Mouse (Mus musculus) layer of hippocampus, adult 11-12 months (tissue): ENCODE data around the gene Vstm2l.

ENCODE experiments used
- DNase-seq: peaks from one replicate; pipeline ENCODE4 v3.0.0; 2022; ENCODE audit warnings: low spot score

The Vstm2l gene

DNA sequence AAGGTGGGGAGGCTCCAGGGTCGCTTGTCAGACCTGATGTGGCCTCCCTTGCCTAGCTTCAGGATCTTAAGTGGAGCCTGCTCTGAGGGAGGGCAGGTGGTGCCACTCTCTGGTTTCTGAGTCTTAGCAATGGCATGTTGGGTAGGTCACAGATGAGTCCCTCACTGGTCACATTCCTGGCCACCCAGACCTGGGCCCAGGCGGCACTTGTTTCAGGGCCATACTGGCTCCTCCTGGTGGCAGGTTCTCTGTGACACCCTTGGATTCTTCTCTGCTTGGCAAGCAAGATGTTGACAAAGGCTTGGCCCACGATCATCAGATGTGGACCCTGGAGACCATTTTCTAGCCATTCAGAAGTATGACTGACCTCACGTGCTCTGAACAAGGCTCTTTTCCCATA is 18.2 kb downstream of the Vstm2l start:
- DNase-seq = no peak

DNA sequence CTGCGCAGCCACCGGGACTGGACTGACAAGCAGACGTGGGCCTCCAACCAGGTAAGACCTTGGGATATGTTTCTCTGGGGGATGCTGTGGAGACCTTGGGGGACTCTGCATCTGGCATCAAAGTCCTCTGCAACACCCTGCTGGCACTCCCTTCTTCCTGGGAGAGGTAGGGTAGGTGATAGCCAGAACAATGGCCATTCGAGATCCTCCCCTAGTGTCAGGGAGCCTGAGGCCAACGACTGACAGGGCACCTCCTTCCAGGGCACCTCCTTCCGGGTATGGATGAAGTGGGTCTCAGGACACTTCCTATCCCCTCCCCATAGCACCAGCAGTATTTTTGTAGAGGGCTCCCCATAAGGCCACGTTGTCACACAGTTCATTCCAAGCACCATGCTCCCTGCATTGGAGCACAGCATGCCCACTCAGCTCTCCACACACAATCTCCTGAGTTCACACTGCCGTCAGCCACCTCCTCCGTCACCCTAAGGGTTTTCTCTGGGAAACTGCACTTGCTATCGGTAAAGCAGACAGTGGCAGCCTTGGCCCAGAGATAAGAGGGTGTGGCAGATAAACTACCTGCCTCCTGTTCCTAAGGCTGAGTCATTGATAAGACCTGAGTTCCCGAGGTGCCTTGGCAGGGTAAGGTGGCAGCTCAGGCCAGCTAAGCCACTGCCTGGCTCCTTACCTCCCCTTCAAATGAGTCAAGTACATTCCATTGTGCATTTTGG is 21.2 kb downstream of the Vstm2l start:
- no peak for DNase-seq

DNA sequence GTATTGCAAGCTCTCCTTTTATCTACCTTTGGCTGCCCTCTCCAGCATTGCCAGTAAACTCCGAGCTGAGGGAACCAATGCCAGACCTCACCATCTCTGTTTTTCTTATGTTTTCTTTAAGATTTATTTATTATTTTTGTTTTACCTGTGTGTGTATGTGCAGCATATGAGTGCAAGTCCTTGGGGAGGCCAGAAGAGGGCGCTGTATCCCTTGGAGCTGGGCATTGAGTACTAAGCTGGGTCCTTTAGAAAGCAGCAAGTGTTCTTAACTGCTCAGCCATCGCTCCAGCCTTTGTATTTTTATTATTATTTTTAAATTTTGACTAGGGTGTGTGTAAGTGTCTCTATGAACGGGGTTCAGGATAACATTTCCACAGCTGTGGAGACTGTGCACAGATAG is 22.2 kb downstream of the Vstm2l start:
- DNase-seq = no peak

DNA sequence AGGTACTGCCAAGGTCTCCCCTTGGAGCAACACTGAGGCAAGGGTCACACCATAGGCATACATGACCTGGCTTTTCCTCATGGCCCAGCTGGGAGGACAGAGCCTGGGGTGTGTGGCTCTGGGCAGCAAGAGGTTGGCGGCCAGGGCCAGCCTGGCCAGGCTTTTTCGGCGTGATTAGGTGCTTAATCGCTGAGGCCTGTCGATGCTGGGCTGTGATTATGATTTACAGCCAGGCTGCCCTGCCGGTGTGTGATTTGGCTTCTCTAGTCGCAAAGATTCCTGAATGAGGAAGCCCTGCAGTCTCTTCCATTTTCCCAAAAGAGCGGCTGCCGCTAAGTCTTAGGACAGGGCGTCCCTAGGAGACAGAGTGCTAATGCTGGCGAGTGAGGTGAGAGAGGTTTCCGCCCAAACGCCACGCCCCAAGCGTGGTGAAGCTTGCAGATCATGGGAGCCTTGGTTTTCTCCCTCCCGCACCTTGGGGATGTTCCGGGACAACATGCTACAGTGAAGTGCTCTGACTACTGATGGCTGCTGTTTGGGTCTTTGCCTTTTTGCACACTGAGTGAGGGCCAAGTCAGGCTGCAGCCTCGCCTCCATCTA is 26.2 kb downstream of the Vstm2l start:
- DNase-seq = no peak

DNA sequence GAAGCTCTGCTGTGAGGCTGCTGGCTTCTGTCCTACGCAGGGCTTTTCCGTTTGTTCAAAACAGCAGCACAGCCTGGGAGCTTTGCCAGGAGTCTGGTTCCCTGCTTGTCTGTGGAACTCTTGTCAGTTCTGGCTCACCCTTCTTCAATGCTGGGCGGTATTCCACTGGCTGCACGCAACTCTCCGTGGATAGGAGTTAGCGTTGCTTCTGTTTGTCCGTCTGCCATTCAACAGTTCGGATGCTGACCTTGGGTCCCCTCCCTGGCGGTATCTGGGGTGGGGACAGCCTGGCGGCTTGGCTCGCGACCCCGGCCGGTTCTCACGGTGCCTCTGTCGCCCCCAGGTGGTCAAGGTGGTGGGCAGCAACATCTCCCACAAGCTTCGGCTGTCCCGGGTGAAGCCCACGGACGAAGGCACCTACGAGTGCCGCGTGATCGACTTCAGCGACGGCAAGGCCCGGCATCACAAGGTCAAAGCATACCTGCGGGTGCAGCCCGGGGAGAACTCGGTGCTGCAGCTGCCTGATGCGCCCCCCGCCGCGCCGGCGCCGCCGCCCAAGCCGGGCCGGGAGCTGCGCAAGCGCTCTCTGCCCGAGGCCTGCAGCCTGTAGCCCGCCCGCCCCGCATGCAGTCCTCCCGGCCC is 29.2 kb downstream of the Vstm2l start:
- DNase-seq = peak; percentile 86

DNA sequence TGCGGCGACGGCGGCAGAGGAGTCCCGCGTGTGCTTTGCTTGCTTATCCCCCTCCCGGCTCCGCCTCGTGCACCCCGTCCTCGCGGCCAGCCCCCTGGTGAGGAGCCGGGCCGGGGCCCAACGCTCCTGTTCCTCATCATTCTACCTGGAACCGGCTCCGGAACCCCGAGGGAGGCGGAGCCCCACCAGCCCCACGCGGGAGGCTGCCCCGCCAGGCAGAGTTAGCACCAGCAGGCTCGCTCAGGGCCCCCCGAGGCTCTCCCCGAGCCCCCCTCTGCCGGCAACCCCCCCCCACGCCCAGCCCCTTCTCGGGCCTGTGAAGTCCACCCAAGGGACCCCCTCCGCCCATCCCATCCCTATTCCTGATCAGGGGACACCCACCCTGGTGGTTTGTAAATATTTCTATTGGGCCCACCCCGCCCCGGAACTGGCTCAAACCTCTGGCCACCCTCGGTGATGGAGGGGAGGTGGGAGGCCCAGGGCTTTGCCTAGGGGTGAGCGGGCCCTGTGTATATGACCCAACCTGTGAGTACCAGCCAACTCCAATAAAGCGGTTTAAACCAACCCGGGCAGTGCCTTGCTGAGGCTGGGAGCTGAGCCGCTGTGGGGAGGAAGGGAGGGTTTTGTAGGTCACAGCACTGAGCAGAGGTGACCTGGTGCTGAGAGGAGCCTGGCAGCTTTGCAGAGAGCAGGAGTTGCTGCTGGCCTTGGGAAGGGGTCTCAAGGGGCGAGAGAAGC is 29.9 kb downstream of the Vstm2l start:
- DNase-seq = no peak

DNA sequence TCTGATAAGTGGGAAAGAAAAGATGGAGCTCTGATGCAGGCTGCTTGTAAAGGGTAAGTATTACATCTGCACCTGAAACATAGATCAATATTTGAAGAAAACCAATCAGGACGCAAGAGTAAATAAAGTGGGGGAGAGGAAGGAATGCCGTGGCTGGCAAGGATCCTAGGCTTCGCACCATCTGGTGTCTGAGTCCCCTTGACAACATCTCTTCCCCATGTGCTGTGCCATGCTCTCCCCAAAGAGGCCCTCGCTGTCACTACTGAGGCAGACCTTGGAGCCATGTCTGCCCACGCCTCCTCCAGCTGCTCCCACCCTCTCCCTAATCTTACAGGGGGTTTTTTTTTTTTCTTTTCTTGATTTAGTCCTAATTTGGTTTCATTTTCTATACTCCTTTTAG is 39.5 kb downstream of the Vstm2l start:
- peak; percentile 44 for DNase-seq

DNA sequence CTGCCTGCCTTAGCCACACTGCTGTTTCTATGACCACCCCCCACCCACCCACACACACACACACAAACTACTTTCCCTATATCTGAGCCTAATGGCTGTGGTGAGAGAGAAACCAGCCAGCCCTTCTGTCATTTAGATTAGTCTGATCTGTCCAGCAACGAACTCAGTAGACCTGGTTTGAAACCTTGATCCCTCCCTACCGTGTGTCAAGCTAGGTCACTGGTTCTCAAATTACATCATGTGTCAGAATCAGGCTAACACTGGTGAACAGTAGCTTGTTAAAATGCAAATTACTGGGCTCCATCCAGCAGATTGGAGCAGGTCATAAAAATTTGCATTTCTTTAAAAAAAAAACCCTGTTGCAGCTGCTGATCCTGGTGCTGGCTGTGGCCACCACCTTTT is 43.3 kb downstream of the Vstm2l start:
- DNase-seq = no peak

DNA sequence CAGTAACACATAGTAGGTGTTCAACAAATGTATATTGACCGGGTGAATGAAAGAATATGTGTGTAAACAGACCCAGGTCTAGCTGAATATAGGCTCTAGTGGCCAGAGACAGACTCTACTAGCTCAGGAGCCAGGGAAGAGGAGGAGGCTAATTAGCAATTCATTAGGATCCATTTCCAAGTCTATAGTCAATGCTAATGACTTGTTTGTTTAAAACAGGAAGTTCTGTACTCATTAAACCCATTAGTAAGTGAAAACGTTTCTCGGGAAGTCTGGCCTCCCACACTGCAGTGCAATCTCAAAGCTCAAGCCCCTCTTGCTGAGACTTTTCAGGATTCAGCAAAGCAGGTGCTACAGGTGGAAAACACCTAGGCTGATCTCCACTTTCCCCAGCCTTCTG is 53.4 kb downstream of the Vstm2l start:
- DNase-seq = no peak

DNA sequence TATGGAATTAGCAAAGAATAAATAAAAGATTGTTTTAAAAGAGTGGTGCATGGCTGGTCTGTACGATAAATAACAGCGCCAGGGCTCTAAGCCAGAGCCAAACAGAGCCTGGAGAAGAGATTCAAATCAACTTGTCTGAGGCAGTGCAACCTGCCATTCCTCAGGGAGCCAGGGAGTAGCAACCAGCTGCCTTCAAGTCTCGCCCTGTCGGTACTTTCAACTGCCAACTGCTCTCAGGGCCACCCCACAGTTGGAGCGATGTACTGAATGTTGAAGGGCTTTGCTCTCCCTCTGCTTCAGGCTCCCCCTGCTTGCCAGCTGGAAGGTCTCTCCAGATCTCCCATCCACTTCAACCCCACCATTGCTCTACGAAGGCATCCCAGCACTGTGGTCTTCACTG is 55.7 kb downstream of the Vstm2l start:
- DNase-seq = no peak

DNA sequence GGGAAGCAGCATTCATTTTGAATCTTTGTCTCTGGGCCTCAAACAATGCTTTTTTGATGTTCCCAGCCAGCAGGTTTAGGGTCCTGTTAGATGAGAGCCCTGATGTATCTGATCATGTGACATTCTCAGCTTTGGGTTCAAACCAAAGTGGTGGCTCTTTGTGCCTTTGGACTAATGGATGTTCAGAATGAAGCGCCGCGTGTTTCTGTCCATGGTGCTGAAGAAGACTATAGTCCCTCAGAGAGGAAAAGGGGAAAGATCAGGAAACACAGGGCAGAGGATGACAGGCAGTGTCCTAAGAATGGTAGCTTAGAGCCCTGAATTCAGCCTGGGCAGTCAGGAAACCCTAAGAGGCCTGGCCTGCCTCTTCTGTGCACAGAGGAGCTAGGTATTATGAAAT is 56.2 kb downstream of the Vstm2l start:
- no peak for DNase-seq

DNA sequence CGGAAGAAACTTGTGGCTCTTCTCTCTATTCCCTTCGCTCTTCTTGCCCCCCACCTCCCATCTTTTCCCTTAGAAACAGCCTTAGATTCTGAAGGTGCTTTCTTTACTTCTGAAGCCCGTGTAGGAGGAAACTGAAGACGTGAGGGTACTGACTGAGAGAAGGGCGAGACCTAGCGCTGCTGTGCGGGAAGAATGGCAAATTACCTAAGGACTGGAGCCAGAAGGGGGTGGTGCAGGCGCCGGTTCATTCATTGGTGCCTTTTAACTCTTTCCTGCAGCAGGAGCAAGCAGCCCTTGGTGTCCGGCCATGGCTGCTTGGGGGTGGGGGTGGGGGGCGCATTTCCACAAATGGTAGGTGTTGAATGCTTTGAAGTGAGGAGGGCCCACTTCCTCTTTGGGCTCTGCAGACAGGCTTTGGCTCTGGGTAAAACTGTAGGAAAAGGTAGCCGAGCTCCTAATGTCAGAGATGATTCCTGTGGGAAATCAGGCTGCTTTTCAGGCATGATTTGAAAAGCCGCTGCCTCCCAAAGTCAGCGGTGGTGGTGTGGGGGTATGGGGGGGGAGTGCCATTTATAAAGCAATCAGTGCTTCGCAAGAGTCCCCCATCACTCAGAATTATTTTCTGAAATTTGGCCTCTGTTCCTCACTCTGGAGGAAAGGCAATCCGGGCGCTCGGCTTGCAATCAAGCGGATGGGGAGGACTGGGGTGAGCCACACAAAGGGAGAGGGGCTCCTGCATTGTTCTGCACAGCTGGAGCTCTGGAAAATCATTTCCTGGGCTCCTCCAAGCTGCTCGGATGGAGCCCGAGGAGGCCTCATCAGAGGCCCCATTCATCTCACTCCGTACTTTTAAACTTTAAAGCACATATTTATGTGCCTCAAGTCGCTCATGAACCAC is 60.4 kb downstream of the Vstm2l start:
- no peak for DNase-seq

DNA sequence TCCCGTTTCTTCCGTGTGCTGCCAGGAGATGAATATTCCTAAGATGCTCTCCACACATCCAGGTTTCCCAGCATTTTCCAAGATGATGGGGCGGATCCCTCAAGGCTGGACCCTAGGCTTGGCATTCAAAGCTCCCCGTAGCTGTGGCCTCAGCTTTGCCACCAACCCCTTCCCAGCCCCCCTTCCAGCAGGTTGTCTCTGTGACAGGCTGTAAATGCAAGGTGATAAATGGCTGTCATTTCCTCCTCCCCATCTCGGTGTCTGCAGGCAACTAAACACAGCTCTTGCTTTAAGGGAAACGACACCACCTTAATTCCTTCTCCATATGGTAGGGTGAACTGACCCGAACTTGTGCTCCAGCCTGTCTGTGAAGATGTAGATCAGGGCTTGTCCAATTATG is 61.1 kb downstream of the Vstm2l start:
- no peak for DNase-seq

DNA sequence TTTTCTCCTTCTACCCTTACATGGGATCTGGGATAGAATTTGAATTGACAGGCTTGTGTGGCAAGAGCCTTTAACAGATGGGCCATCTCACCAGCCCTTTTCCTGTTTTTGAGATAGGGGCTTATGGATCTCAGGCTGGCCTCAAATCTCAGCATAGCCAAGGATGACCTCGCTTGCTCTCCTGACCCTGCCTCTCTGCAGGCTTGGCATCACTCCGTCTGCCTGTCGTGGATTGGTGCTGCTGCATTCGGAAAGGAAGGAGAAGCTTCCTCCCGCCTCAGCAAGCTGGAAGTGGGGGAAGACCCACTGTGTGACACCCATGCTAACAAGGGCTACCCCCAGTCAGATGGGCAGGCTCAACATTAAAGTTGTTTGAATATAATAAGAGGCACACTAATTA is 64.8 kb downstream of the Vstm2l start:
- DNase-seq = no peak

DNA sequence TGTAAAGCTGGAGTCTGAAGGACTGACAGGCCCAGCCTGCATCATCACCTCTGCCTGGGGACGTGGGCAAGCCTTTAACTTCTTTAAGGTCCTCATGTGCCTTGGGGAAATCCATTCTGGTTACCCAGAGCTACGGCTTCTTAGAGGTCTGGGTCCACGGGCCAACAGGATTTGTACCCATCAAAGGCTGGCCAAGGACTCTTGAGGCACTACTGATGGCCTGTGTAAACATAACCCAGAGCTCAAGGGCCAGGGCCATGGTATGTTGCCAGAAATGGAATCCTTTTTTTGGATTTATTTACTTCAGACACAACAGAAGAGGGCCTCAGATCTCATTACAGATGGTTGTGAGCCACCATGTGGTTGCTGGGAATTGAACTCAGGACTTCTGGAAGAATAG is 68.3 kb downstream of the Vstm2l start:
- DNase-seq = no peak

DNA sequence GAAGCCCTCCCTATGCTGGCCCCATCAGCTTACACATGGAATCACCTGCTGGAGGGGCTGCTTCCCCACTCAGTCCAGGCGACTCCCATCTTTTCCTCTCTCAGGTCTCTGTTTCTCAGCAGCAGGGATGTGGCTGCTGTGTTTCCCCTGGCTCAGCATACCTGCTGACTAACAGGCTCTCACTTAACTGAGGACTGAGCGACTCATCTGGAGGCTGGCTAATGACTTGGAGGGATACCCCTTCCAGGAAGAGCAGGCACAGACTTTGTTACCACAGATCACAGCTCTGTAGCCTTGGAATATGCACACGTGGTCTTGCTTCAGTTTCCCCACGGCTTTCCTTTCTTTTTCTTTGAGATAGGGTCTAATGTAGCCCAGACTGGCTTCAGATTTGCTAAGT is 68.8 kb downstream of the Vstm2l start:
- DNase-seq = no peak

DNA sequence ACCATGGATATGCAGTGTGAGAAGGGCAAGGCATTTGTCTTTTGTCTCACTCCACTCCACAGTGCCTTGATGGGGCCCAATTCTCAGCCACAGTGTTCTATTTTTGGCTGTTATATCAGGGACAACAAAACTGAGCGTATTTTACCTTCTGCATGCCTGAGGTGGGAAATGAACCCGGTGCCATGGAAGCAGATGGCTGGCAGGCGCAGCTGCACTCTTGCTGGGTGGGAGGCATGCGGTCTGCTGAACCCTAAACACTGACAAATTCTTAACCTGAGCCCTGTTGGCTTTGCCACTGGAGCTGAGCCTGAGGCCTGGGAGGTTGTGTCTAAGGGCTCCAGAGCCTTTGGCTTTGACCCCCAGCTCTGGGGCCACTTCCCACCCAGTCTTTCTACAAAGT is 71.2 kb downstream of the Vstm2l start:
- no peak for DNase-seq

DNA sequence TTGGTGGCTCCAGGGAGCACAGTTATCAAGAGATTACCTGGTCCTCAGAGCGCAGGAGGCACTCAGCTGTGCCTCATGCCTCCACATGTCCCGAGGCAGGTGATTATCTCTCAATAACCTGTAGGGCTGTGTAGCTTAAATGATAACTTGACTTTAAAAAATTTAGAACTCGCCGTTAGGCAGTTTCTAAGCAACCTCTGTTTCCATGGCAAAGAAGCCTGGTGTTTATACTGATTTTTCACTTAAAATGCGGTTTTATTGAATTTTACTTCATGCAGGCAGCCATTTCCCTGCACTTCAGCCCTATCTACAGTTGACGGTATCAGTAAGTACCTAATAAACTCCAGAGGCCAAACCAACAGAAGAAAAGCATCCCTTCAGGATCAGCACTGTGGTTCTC is 71.8 kb downstream of the Vstm2l start:
- no peak for DNase-seq

DNA sequence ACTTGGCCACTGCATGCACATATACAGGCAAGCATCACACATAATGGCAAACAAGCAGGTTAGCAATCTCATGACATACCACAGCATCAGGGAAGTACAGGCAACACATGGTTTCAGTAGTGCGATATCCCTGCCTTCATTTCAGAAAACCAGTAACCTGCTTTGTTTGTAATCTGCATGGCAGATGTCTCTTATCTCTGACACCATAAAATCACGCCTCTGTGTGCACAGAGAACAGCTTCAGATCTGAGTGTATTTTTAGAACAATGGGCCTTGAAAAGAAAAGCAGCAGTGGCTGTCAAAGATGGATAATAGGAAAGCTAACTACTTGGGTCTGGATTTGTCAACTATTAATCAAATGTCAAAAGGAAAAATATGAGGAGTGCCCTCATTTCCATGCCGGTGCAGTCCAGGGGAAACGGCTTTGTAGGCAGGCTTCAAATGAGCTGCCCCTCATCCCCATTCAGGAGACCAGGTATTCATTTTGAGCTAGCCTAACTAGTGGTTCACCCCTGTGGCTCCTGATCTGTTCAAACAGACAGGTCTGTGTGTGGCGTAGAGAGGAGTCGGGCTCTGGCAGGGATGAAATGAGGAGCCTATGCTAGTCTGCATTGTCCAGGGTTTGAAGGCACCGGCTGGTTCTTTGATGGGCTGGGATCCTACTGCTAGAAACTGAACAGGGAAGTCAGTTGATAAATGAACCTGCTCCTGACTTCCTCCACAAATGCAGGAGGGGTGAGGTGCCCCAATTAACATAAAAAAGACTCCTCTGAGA is 74.2 kb downstream of the Vstm2l start:
- DNase-seq = no peak

DNA sequence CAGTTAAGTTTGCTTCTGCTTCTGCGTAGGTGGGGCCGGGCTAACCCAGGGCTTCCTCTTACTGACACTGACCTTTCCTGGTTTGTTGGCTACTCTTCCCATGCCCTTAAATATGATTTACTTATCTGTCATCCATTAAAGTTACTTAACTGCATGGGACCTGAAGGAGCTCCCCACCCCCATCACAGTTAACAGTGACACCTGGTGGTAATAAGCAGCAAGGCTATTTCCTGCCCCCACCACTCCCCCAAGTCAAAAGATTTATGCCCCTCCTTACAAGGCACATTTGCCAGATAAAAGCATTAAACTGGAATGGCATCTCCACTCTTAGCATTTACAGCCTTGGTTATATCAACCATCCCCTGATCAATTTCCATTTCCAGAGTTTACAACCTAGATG is 75.5 kb downstream of the Vstm2l start:
- no peak for DNase-seq

DNA sequence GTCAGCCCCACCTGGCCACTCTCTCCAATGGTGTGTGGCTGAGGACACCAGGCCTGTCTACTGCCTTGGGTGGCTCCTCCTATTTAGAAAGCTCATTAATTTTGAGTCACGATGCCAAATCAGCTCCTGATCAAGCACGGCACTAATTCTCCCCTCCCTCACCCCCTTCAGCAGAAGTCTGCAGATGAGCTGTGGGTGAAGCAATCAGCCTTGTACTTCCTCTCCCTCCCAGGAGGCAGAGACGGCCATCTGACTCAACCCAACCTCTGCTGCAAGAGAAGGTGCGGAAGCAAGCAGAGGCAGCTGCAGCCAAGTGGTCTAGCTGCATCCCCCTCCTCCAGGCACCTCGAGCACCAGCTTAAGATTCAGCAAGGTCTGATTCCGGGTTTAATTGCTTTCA is 76.6 kb downstream of the Vstm2l start:
- DNase-seq = no peak
